Mouse (Mus musculus): ENCODE measurements around the gene Tmeff2.

DNA sequence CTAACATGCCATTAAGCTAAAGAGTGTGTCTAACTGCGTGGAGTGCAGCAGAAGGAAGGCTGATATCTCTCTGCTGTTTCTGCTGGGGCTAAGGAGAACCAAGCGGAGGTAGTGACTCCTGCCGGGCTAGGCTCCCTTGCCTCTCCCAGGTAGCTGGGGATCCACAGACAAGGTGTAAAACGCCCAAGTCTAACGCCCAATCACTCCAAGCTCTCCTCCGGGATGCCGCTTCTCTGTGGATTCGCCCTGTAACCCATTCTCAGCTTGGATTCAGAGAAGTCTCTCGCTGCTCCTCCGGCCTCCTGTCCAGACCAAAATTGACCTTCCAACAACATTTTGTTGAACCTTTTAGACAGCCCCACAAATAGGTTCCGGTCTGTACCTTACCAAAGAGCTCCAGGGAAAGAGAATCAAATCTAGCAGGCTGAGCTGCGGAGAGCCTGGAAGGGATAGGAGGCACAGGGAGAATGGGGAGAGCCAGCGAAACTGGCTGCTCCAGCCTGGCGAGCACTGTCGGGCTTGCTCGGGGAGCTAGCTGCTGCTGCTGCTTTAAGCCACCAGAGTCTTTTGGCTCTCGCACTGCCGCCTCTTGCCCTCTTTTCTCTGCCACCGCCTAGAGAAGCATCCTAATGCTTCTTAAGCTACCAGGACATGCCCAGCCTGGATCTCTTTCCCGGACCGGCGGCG lies 26.1 kb downstream of the Tmeff2 start:
- TF ChIP-seq CTCF (IDR thresholded peaks at IDR 0.05; ENCODE audit: borderline replicate concordance, control insufficient read depth, extremely low read depth, insufficient read depth, low read length, poor library complexity) (no peak), POLR2A (IDR thresholded peaks at IDR 0.05; ENCODE audit: control insufficient read depth, extremely low read depth, insufficient read depth, low read length, poor library complexity) (no peak)
